Mouse (Mus musculus): ENCODE results near the gene Tuba4a. TPM values are rescaled to one million over a fixed set of nuclear protein-coding genes. Genes with fewer than 3 reads are reported as not detected.

Gene Tuba4a
- polyA plus RNA-seq, 1 experiment from 2014 or later: 355 TPM

DNA sequence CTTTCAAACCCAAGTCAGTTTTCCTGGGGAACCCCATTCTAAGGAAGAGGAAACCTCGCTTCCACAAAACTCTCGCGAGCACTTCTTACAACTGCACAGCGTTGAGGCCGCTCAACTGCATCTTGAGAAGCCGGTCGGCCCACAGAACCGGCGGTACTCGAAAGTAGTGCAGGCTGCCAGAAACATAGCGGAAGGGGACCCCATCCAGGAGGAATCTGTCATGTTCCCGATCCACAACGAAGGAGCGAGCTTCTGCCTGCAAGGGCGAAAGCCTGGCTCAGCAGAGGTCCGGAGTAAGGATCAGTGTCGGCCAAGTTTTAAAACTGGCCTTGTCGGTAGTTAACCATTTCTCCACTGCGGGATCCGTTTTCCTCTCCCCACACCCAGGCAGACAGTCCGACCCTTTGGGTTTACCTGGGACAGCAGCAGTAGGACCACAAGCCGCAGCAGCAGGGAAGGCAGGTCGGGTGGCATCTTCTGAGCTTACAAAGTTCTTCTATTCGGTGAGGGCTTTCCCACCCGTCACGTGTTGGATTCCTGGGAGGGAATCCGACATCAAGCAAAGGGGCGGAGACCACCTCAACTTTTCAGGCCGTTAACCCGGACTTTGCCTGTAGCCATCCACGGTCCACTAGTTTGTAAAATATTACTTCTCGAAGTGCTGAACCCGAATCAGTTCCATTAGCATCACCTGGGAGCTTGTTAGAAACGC lies 10.5 kb downstream of the Tuba4a start:
- H3K4me3 ChIP-seq (ENCODE audit: low read depth, low read length): peak overlapping the region; percentile 59
- WGBS (ENCODE audit: insufficient replicate concordance): 10% methylated on average over 34 of the region's 34 CpGs
- ATAC-seq (ENCODE audit: low read depth): no peak
- H3K4me2 ChIP-seq (ENCODE audit: low read depth, low read length): peak overlapping the region; percentile 97
- peak overlapping the region; percentile 94 for H3K9ac ChIP-seq (ENCODE audit: low read depth, low read length)
- peak overlapping the region; percentile 22; the same call in 1 of the 2 replicates for H3K27ac ChIP-seq (ENCODE audit: low read length)
- no peaks in the 10 kb centered on the region for H3K9me3 ChIP-seq (replicated peaks; ENCODE audit: control insufficient read depth, low read length)
- H3K27me3 ChIP-seq (ENCODE audit: control insufficient read depth, insufficient read depth, low read depth, low read length): no peaks in the 10 kb centered on the region
- H3K4me1 ChIP-seq (ENCODE audit: control insufficient read depth, low read depth, low read length): peaks cover 50% of the 10 kb centered on the region
- H3K36me3 ChIP-seq (ENCODE audit: control insufficient read depth, insufficient read depth): peaks cover 14% of the 10 kb centered on the region

GRCm38 (mm10) chr1:75201236-75201635 lies 18.4 kb downstream of the Tuba4a start:
- H3K4me2 ChIP-seq (ENCODE audit: low read depth, low read length): no peak overlapping the region
- no peak overlapping the region for H3K4me3 ChIP-seq (ENCODE audit: low read depth, low read length)
- H3K27ac ChIP-seq (ENCODE audit: low read length): no peak overlapping the region
- ATAC-seq (ENCODE audit: low read depth): no peak
- no peak overlapping the region for H3K9ac ChIP-seq (ENCODE audit: low read depth, low read length)
- peaks cover 14% of the 10 kb centered on the region for H3K36me3 ChIP-seq (ENCODE audit: control insufficient read depth, insufficient read depth)
- no peaks in the 10 kb centered on the region for H3K27me3 ChIP-seq (ENCODE audit: control insufficient read depth, insufficient read depth, low read depth, low read length)
- H3K4me1 ChIP-seq (ENCODE audit: control insufficient read depth, low read depth, low read length): no peaks in the 10 kb centered on the region
- no peaks in the 10 kb centered on the region for H3K9me3 ChIP-seq (replicated peaks; ENCODE audit: control insufficient read depth, low read length)
- 73% methylated on average over 1 of the region's 1 CpGs for WGBS (ENCODE audit: insufficient replicate concordance)

DNA sequence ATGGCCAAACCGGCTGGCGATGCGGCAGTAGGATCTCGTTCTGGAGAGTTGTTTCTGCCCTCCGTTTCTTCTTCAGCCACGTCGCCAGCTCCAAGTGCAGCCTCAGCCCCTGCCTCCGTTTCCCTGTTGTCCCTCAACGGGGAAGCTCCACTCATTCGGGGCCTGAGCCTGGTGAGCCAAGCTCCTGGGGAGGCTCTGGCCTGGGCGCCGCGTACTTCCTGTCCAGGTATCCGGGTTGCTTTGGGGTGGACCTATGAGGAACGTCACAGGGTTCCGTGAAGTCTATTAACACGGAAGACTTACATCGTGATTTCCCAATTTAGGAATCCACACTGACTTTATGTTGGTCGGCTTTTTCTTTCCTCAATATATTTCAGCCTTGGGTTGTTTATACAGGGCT lies 27.2 kb downstream of the Tuba4a start:
- H3K36me3 ChIP-seq (ENCODE audit: control insufficient read depth, insufficient read depth): peaks cover 14% of the 10 kb centered on the region
- H3K4me2 ChIP-seq (ENCODE audit: low read depth, low read length): peak overlapping the region; percentile 91
- peaks cover 35% of the 10 kb centered on the region for H3K4me1 ChIP-seq (ENCODE audit: control insufficient read depth, low read depth, low read length)
- no peaks in the 10 kb centered on the region for H3K27me3 ChIP-seq (ENCODE audit: control insufficient read depth, insufficient read depth, low read depth, low read length)
- H3K9ac ChIP-seq (ENCODE audit: low read depth, low read length): peak overlapping the region; percentile 88
- peak overlapping the region; percentile 94 for H3K4me3 ChIP-seq (ENCODE audit: low read depth, low read length)
- H3K9me3 ChIP-seq (replicated peaks; ENCODE audit: control insufficient read depth, low read length): no peaks in the 10 kb centered on the region
- 0% methylated on average over 19 of the region's 19 CpGs for WGBS (ENCODE audit: insufficient replicate concordance)
- peak; percentile 39 for ATAC-seq (ENCODE audit: low read depth)
- H3K27ac ChIP-seq (ENCODE audit: low read length): peak overlapping the region; percentile 98

DNA sequence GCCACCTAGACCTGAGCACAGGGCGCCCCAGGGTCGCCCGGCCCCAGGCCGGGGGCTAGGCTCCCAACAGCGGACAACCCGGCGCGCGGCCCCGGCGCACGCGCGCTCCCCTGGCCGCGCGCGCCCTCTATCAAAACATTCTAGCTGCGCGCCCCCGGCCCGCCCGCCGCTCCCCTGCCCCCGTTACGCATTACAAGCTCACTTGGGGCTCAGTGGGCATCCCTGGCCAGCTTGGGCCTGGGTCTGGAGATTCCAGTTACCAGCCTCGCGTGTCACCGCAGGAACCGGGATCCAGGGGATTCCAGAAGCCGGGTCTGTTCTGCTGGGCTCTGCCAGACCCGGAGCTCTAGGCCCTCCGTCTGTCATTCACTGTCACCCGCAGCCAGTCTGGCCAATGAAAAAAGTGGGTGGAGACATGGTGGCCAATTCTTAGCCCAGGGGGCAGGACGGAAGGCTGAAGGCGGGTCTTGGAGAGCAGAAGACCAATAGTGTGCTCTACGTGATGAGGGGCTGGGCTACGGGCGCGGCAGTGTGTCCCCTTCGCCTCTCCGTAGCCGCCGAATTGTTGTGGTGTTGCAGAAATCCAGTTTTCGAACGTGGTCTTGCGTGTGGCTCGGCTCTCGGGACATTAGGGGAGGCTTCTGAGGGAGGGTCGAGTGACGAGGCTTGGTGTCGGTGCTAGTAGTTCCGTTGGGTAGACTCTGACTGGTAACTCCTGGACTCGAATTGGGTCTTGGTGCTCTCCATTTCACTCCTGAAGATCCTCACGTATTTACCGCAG lies 27.9 kb downstream of the Tuba4a start, which contains the start of the genes Ankzf1 and Atg9a:
TSS of gene Ankzf1 (plus strand) at position 530 of the 781 bp plus-strand sequence.
TSS of gene Atg9a (minus strand) at position 575 of the 781 bp plus-strand sequence.
- Histone ChIP-seq H3K9me3 (replicated peaks; ENCODE audit: control insufficient read depth, low read length) (no peaks in the 10 kb centered on the region), H3K4me2 (ENCODE audit: low read depth, low read length) (peak within 1 kb of the TSS; percentile 91), H3K4me1 (ENCODE audit: control insufficient read depth, low read depth, low read length) (peaks cover 35% of the 10 kb centered on the region), H3K27ac (ENCODE audit: low read length) (peak within 1 kb of the TSS; percentile 98), H3K9ac (ENCODE audit: low read depth, low read length) (peak within 1 kb of the TSS; percentile 98), H3K27me3 (ENCODE audit: control insufficient read depth, insufficient read depth, low read depth, low read length) (no peaks in the 10 kb centered on the region), H3K36me3 (ENCODE audit: control insufficient read depth, insufficient read depth) (peaks cover 20% of the 10 kb centered on the region), H3K4me3 (ENCODE audit: low read depth, low read length) (peak within 1 kb of the TSS; percentile 94)
- ATAC-seq (ENCODE audit: low read depth): peak; percentile 98
- WGBS (ENCODE audit: insufficient replicate concordance): under 1% methylated on average over 46 of the region's 56 CpGs

DNA sequence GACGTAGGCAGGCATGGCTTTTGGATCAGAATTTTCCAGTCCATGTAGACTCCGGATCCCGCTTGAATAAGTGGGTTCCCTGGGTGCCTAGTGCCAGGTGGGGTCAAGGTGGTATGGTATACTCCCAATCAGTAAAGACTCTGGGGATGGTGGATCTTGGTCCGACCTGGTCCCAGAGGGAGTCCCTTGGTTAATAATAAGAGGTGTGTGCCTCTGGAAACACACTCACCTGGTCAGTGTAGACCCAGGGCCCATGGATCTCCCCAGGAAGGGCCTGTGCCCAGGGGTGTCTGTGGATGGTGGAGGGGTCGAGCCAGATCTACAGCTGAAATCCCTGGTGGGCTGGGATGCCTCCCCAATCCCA lies 28.4 kb downstream of the Tuba4a start:
- H3K9ac ChIP-seq (ENCODE audit: low read depth, low read length): peak overlapping the region; percentile 98
- H3K4me2 ChIP-seq (ENCODE audit: low read depth, low read length): peak overlapping the region; percentile 81
- peak; percentile 0; the same call in 1 of the 2 replicates for ATAC-seq (ENCODE audit: low read depth)
- H3K27me3 ChIP-seq (ENCODE audit: control insufficient read depth, insufficient read depth, low read depth, low read length): no peaks in the 10 kb centered on the region
- 35% methylated on average over 5 of the region's 5 CpGs for WGBS (ENCODE audit: insufficient replicate concordance)
- peak overlapping the region; percentile 94 for H3K27ac ChIP-seq (ENCODE audit: low read length)
- H3K4me3 ChIP-seq (ENCODE audit: low read depth, low read length): peak overlapping the region; percentile 94
- peaks cover 23% of the 10 kb centered on the region for H3K36me3 ChIP-seq (ENCODE audit: control insufficient read depth, insufficient read depth)
- peaks cover 35% of the 10 kb centered on the region for H3K4me1 ChIP-seq (ENCODE audit: control insufficient read depth, low read depth, low read length)
- H3K9me3 ChIP-seq (replicated peaks; ENCODE audit: control insufficient read depth, low read length): no peaks in the 10 kb centered on the region

DNA sequence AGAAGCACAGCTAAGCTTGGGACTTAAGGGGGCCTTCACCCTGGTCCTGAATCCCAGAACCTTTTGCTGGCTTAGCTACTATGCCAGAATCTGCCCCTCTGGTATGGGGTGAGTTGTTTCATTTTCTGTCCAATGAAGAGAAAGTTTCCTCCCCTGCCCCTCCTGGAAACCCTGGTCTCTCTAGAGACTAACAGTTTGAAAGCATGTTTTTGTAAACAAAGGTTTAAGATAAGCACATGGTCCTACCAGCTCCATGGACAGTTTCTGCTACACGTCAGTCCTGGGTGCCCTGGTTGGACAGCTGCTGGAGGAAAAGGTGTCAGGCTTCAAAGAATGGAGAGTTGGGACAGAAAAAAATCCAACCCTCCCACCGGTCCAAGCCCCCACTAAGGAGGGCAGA lies 29.1 kb downstream of the Tuba4a start:
- no peaks in the 10 kb centered on the region for H3K9me3 ChIP-seq (replicated peaks; ENCODE audit: control insufficient read depth, low read length)
- WGBS (ENCODE audit: insufficient replicate concordance): 18% methylated on average over 2 of the region's 2 CpGs
- peaks cover 35% of the 10 kb centered on the region for H3K4me1 ChIP-seq (ENCODE audit: control insufficient read depth, low read depth, low read length)
- peak overlapping the region; percentile 94 for H3K4me3 ChIP-seq (ENCODE audit: low read depth, low read length)
- peak overlapping the region; percentile 81 for H3K4me2 ChIP-seq (ENCODE audit: low read depth, low read length)
- H3K36me3 ChIP-seq (ENCODE audit: control insufficient read depth, insufficient read depth): peaks cover 24% of the 10 kb centered on the region
- peak overlapping the region; percentile 98 for H3K9ac ChIP-seq (ENCODE audit: low read depth, low read length)
- 0 out of 2 replicates have a peak, but pooled peaks have one; percentile 4 for ATAC-seq (ENCODE audit: low read depth)
- no peaks in the 10 kb centered on the region for H3K27me3 ChIP-seq (ENCODE audit: control insufficient read depth, insufficient read depth, low read depth, low read length)
- peak overlapping the region; percentile 94 for H3K27ac ChIP-seq (ENCODE audit: low read length)

DNA sequence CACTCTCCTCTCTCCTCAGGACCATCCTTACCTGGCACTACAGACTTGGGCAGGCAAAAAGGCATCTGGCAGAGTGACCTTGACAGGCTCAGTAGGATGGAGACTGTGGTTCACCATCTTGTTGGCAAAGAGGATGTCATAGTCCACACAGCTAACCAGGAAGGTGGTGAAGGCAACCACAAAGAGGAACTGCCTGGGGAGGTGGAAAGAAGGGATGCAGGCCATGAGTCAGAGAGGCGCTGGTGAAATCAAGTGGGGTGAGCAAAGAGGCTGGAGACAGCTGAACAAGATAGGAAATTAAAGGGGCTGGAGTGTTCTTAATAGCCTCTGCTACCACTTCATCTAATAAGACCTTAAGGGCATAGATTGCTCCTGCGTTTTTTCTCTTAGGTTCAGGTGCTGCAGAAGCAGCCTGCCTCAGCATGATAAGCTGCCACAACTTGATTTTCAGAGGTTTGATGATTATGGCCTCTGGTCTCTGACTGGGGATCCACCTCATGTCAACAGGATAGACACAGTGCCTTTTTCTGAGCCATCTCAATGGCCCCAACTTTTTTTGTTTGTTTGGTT lies 31.7 kb downstream of the Tuba4a start:
- peaks cover 29% of the 10 kb centered on the region for H3K4me1 ChIP-seq (ENCODE audit: control insufficient read depth, low read depth, low read length)
- ATAC-seq (ENCODE audit: low read depth): no peak
- H3K9me3 ChIP-seq (replicated peaks; ENCODE audit: control insufficient read depth, low read length): no peaks in the 10 kb centered on the region
- H3K36me3 ChIP-seq (ENCODE audit: control insufficient read depth, insufficient read depth): peaks cover 48% of the 10 kb centered on the region
- no peak overlapping the region for H3K9ac ChIP-seq (ENCODE audit: low read depth, low read length)
- no peak overlapping the region for H3K4me3 ChIP-seq (ENCODE audit: low read depth, low read length)
- no peak overlapping the region for H3K4me2 ChIP-seq (ENCODE audit: low read depth, low read length)
- no peaks in the 10 kb centered on the region for H3K27me3 ChIP-seq (ENCODE audit: control insufficient read depth, insufficient read depth, low read depth, low read length)
- H3K27ac ChIP-seq (ENCODE audit: low read length): peak overlapping the region; percentile 37; the same call in 1 of the 2 replicates
- WGBS (ENCODE audit: insufficient replicate concordance): 24% methylated on average over 2 of the region's 2 CpGs

- Histone ChIP-seq H3K36me3 (ENCODE audit: control insufficient read depth, insufficient read depth) (peaks cover 57% of the 10 kb centered on the region), H3K9ac (ENCODE audit: low read depth, low read length) (no peak overlapping the region), H3K4me3 (ENCODE audit: low read depth, low read length) (no peak overlapping the region), H3K4me1 (ENCODE audit: control insufficient read depth, low read depth, low read length) (peaks cover 28% of the 10 kb centered on the region), H3K27ac (ENCODE audit: low read length) (no peak overlapping the region), H3K4me2 (ENCODE audit: low read depth, low read length) (no peak overlapping the region), H3K27me3 (ENCODE audit: control insufficient read depth, insufficient read depth, low read depth, low read length) (no peaks in the 10 kb centered on the region), H3K9me3 (replicated peaks; ENCODE audit: control insufficient read depth, low read length) (no peaks in the 10 kb centered on the region)
- ATAC-seq (ENCODE audit: low read depth): no peak
These were observed 32.5 kb downstream of the Tuba4a start for GRCm38 (mm10) chr1:75187126-75187525.

All from liver, embryonic 16.5 days (tissue).